Mouse (Mus musculus) limb, embryonic 14.5 days (tissue): ENCODE data around the gene Klhl33. TPM values are rescaled to one million over a fixed set of nuclear protein-coding genes. Genes with fewer than 3 reads are reported as not detected.
"Not testable (repeated sequence)": the region's sequence is repeated elsewhere in the genome, so short reads cannot be mapped to it uniquely, and the experiment has no call there.

Experiments
- ATAC-seq: fragments of 200-750 bp; cut with Nextera tagmentation; 2 replicates; pipeline ENCODE4 v1.8.0; 2017; ENCODE audit warnings: low read depth, moderate number of reproducible peaks, moderate TSS enrichment; ENCODE audit not compliant: low FRiP score
- DNase-seq: peaks from one replicate; pipeline ENCODE4 v3.0.0-alpha.2; 2015; ENCODE audit warnings: low spot score
- H3K27ac ChIP-seq: fragments of 300-500 bp; sonication (generic); replicated peaks from 2 replicates; pipeline ENCODE4 v1.5.1; 2014; ENCODE audit warnings: low read depth, mild to moderate bottlenecking, low read length, moderate library complexity, mixed read lengths
- H3K27me3 ChIP-seq: fragments of 300-500 bp; sonication (generic); 2 replicates; pipeline ENCODE4 v1.6.1; 2014; ENCODE audit warnings: low read length, mixed read lengths; ENCODE audit not compliant: control insufficient read depth, insufficient read depth
- H3K36me3 ChIP-seq: fragments of 300-500 bp; sonication (generic); 2 replicates; pipeline ENCODE4 v1.6.1; 2014; ENCODE audit warnings: mild to moderate bottlenecking, low read length, moderate library complexity, mixed read lengths; ENCODE audit not compliant: control insufficient read depth, insufficient read depth
- H3K4me1 ChIP-seq: fragments of 300-500 bp; sonication (generic); 2 replicates; pipeline ENCODE4 v1.6.1; 2014; ENCODE audit warnings: antibody characterized with exemption, low read length, mixed read lengths; ENCODE audit not compliant: control insufficient read depth, insufficient read depth
- H3K4me2 ChIP-seq: fragments of 300-500 bp; sonication (generic); replicated peaks from 2 replicates; pipeline ENCODE4 v1.6.1; 2014; ENCODE audit warnings: low read depth, mild to moderate bottlenecking, low read length, moderate library complexity; ENCODE audit not compliant: severe bottlenecking
- H3K4me3 ChIP-seq: fragments of 300-500 bp; sonication (generic); replicated peaks from 2 replicates; pipeline ENCODE4 v1.5.1; 2014; ENCODE audit warnings: low read length
- H3K9ac ChIP-seq: fragments of 300-500 bp; sonication (generic); 2 replicates; pipeline ENCODE4 v1.6.1; 2014; ENCODE audit warnings: mild to moderate bottlenecking, low read depth, low read length, moderate library complexity; ENCODE audit not compliant: severe bottlenecking
- H3K9me3 ChIP-seq: fragments of 300-500 bp; sonication (generic); 2 replicates; pipeline ENCODE4 v1.6.1; 2016; ENCODE audit warnings: low read length; ENCODE audit not compliant: control insufficient read depth
- POLR2A ChIP-seq: fragments of 200-500 bp; IDR thresholded peaks from 2 replicates; pipeline ENCODE4 v1.8.0; 2012; ENCODE audit warnings: inconsistent platforms, mild to moderate bottlenecking, moderate library complexity, borderline replicate concordance; ENCODE audit not compliant: insufficient read depth, insufficient read length; ENCODE audit errors: extremely low read depth
- WGBS: fragments of 180-500 bp; shearing (Covaris S2); extraction: QIAGEN DNeasy Blood & Tissue Kit; methylation state at CpG from one replicate; pipeline ENCODE4 v1.1.7; 2014; 5-methylcytosine and 5-hydroxymethylcytosine counted together
- polyA plus RNA-seq, 2 experiments: library from polyadenylated mRNA; depleted of rRNA in 1 of 2; stranded (reverse) in 1 of 2; unstranded in 1 of 2; fragments of >200 nt; fragmentation: Nextera tagmentation in 1 of 2; extraction: Ambion mirVana in 1 of 2; gene quantifications; 2 replicates each; pipeline versions ENCODE4 v1.2.1 to v1.2.3; 2012 to 2014

Klhl33 gene
- polyA plus RNA-seq, 2 experiments: 0.08 to 0.28 TPM

DNA sequence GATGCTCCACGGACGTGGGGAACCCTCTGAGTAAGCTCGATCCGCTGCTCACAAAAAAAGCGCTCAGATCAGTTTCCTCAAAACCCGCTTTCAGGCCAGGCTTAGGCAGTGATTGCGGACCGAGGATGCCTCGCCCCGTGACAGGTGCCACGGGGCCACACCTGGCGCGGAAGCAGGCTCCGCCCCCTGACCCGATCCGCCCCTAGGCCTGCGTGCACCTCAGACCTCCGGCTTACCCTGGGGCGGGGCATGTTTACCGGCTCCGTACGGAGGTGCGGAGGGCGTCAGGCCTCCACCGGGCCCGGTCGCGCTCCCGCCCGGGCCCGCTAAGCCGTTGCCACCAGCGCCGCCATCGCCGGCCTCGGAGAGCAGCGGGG, 33.1 kb upstream of the Klhl33 start:
- DNase-seq (no peak), ATAC-seq (peak; percentile 11; the same call in 1 of the 2 replicates)
- under 1% methylated on average over 26 of the region's 38 CpGs for WGBS

DNA sequence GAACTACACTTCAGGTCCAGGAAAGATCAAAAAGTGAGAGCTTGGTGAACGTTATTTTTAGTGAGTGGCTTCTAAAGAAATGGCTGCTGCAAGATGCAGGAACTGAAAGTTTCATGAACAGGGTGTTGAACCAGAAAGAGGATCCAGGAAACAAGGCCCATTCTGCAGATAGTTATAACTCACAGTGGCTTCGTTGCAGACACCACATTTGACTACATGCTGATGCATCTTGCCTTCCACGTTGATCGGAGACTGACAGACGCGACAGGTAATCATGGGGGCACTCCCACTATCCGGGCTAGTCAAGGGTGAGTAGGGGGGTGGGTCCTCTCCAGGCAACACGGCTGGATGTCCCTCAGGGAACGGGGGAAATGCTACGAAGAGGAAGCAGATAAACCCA, 32.6 kb upstream of the Klhl33 start:
- no peak for TF ChIP-seq POLR2A
- peak overlapping the region; percentile 98 for H3K4me3 ChIP-seq
- ATAC-seq (no peak), DNase-seq (no peak)
- H3K4me2 ChIP-seq: peak overlapping the region; percentile 73
- H3K36me3 ChIP-seq: peaks cover 36% of the 10 kb centered on the region
- peak overlapping the region; percentile 95 for H3K9ac ChIP-seq
- H3K4me1 ChIP-seq: peaks cover 10% of the 10 kb centered on the region; the same call in 1 of the 2 replicates
- H3K27me3 ChIP-seq: no peaks in the 10 kb centered on the region
- H3K9me3 ChIP-seq: no peaks in the 10 kb centered on the region
- H3K27ac ChIP-seq: no peak overlapping the region
- WGBS: 12% methylated on average over 10 of the region's 10 CpGs

More for the DNA sequence above, 33.1 kb upstream of the Klhl33 start:
- Histone ChIP-seq H3K9ac (peak overlapping the region; percentile 95), H3K4me1 (peaks cover 10% of the 10 kb centered on the region; the same call in 1 of the 2 replicates), H3K27me3 (no peaks in the 10 kb centered on the region), H3K4me2 (peak overlapping the region; percentile 73), H3K4me3 (peak overlapping the region; percentile 98), H3K9me3 (no peaks in the 10 kb centered on the region), H3K36me3 (peaks cover 36% of the 10 kb centered on the region), H3K27ac (peak overlapping the region; percentile 79)
- TF ChIP-seq POLR2A: no peak

DNA sequence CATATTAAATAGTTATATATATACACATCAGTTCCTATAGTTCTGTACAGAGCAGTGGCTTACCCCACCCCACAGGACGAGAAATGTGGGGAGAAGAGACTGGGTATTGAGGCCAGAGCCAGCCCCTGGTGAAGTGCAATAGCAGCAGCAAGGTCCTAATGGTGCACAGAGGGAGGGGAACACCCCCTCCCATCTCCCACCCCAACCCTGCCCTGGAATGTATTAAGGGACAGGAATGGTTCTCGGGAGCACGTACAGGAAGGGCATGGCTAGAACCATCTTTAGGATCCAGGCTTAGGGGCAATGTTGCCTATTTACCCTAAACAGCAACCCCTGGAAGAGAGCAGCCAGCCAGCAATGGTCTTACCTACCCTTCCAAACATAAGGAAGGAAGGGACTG, 30.1 kb upstream of the Klhl33 start:
- H3K9me3 ChIP-seq: no peaks in the 10 kb centered on the region
- 65% methylated on average over 3 of the region's 3 CpGs for WGBS
- H3K4me1 ChIP-seq: peaks cover 10% of the 10 kb centered on the region; the same call in 1 of the 2 replicates
- H3K4me2 ChIP-seq: no peak overlapping the region
- no peak overlapping the region for H3K27ac ChIP-seq
- H3K27me3 ChIP-seq: no peaks in the 10 kb centered on the region
- no peak for TF ChIP-seq POLR2A
- no peak overlapping the region for H3K4me3 ChIP-seq
- H3K36me3 ChIP-seq: peaks cover 36% of the 10 kb centered on the region
- DNase-seq: no peak
- H3K9ac ChIP-seq: no peak overlapping the region
- ATAC-seq: no peak

DNA sequence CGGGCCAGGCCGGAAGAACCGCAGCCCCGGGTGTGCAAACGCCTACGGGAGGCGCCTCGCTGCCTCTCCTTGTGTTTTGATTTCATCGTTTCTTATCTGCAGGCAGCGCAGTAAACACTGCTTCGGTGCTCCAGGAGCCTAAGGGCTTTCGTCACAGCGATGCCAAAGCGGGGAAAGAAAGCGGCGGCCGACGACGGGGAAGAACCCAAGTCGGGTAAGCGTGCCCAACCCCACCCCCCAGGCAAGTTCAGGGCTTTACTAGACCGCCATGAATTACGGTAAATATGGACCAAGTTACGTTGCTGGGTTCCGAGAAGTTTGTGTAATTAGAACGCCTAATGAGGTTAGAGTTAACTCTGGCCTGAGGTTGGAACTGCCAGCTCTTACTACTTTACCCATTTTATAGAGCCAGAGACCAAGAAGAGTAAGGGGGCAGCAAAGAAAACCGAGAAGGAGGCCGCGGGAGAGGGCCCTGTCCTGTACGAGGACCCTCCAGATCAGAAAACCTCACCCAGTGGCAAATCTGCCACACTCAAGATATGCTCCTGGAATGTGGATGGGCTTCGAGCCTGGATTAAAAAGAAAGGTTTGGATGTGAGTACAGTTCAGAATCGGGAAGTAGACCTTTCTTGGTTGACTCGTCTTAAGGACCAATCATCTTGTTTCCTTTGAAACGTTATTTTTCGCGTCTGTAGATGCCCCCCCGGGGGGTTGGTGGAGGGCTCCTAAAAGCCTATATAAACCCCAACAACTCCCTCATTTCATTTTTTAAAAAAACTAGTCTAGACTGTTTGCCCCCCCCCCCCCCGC, 28.0 kb upstream of the Klhl33 start:
- H3K4me1 ChIP-seq: peaks cover 10% of the 10 kb centered on the region; the same call in 1 of the 2 replicates
- no peaks in the 10 kb centered on the region for H3K27me3 ChIP-seq
- peak overlapping the region; percentile 72 for H3K4me2 ChIP-seq
- peak overlapping the region; percentile 95 for H3K4me3 ChIP-seq
- H3K9me3 ChIP-seq: no peaks in the 10 kb centered on the region
- no peak for TF ChIP-seq POLR2A
- 2% methylated on average over 38 of the region's 38 CpGs for WGBS
- peak; percentile 24 for ATAC-seq
- DNase-seq: no peak
- H3K36me3 ChIP-seq: peaks cover 36% of the 10 kb centered on the region
- H3K9ac ChIP-seq: peak overlapping the region; percentile 81
- H3K27ac ChIP-seq: peak overlapping the region; percentile 93

DNA sequence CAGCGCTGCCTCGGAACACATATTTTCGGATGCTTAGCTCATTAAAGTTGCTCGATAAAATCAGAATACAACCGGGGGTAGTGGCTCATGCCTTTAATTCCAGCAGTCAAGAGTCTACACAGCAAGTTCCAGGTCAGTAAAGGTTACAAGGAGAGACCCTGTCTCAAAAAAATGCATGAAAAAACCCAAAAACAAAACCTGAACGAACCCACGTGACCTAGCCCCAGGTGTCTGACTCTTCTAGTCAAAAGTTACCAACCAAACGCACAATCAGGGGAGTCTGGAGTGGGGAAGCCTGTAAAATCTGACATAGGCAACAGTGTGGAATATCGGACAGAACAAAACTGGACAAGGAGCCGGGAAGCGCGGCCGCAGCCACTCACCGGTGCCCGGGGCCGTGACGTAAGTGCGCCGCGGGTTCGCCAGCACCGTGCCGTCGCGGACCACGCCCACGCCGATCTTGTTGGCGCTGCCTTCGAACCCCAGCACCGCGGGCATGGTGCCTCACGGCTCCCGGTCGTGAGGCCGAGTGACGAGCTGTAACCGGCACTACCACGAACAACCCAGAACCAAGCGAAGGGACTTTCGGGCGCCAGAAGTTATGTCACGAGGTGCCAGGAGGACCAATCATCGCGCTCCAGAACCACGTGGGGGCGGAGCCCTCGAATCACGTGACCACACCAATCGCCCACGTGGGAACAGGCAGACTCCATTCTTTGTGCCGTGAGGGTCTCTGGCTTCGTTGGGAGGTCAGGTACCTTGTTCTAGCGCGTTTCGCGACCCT, 27.2 kb upstream of the Klhl33 start, which contains the start of the genes Osgep and Apex1:
Osgep (minus strand) TSS at position 613 of the 784 bp plus-strand sequence.
Apex1 (plus strand) TSS at position 688 of the 784 bp plus-strand sequence.
- H3K4me1 ChIP-seq: peaks cover 6% of the 10 kb centered on the region; the same call in 1 of the 2 replicates
- peaks cover 40% of the 10 kb centered on the region for H3K36me3 ChIP-seq
- peak within 1 kb of the TSS; percentile 72 for H3K4me2 ChIP-seq
- ATAC-seq (peak; percentile 98), DNase-seq (peak; percentile 99)
- H3K27ac ChIP-seq: peak within 1 kb of the TSS; percentile 93
- under 1% methylated on average over 54 of the region's 57 CpGs for WGBS
- peak; percentile 49; the same call in 1 of the 2 replicates for TF ChIP-seq POLR2A
- H3K4me3 ChIP-seq: peak within 1 kb of the TSS; percentile 95
- peak within 1 kb of the TSS; percentile 81 for H3K9ac ChIP-seq
- no peaks in the 10 kb centered on the region for H3K9me3 ChIP-seq
- no peaks in the 10 kb centered on the region for H3K27me3 ChIP-seq

DNA sequence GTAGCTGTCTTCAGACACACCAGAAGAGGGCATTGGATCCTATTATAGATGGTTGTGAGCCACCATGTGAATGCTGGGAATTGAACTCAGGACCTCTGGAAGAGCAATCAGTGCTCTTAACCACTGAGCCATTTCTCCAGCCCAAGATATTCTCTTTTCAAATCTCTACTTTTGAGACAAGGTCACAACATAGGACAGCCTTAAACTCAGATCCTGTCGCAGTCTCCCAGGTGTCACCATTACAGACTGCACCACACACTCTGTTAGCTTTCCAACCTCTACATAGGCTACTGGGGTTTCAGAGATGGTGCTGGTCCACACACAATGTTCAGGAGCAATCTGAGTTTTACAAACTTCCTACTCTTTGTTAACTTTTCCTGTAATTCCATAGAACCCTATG, 26.1 kb upstream of the Klhl33 start:
- WGBS: 78% methylated on average over 1 of the region's 1 CpGs
- Histone ChIP-seq H3K4me3 (peak overlapping the region; percentile 95), H3K4me2 (peak overlapping the region; percentile 72), H3K36me3 (peaks cover 39% of the 10 kb centered on the region), H3K9ac (peak overlapping the region; percentile 81; the same call in 1 of the 2 replicates)
- not testable (repeated sequence) for ATAC-seq, DNase-seq, H3K27me3 ChIP-seq, H3K27ac ChIP-seq, H3K9me3 ChIP-seq, H3K4me1 ChIP-seq
